Mouse (Mus musculus) macrophage (primary cell): ENCODE measurements at regions not wholly inside any gene's neighbourhood (a gene's known extent, or its start where the extent isn't known, plus 50 kb on each side); places are given as distances from the start of the nearest gene placed in this dataset.

ENCODE experiments used
- H3K27ac ChIP-seq: fragments of 350-480 bp; formaldehyde crosslinking; 2 replicates; pipeline ENCODE4 v1.9.0; 2021
- H3K36me3 ChIP-seq: fragments of 350-480 bp; formaldehyde crosslinking; 2 replicates; pipeline ENCODE4 v1.9.0; 2021; ENCODE audit errors: inconsistent target
- H3K4me3 ChIP-seq: fragments of 350-480 bp; formaldehyde crosslinking; 2 replicates; pipeline ENCODE4 v1.9.0; 2021; ENCODE audit errors: inconsistent target
- H3K79me2 ChIP-seq: fragments of 350-480 bp; formaldehyde crosslinking; 2 replicates; pipeline ENCODE4 v1.9.0; 2021; ENCODE audit errors: inconsistent target
- WGBS: methylation state at CpG from one replicate; pipeline ENCODE4 v1.1.7; 2026; ENCODE audit warnings: inconsistent platforms; ENCODE audit not compliant: missing documents; 5-methylcytosine and 5-hydroxymethylcytosine counted together

- WGBS = 70% methylated on average over 10 of the region's 10 CpGs
- H3K4me3 ChIP-seq = no peak overlapping the region
- peak overlapping the region; percentile 96 for H3K27ac ChIP-seq
- no peaks in the 10 kb centered on the region for H3K36me3 ChIP-seq
- peaks cover 18% of the 10 kb centered on the region; the same call in 1 of the 2 replicates for H3K79me2 ChIP-seq
Measured at GRCm38 (mm10) chr2:167774806-167775179, 85.2 kb upstream of the Tmem189 start.

GRCm38 (mm10) chr2:167774166-167774805 lies 84.7 kb upstream of the Tmem189 start:
- H3K4me3 ChIP-seq = no peak overlapping the region
- peak overlapping the region; percentile 96 for H3K27ac ChIP-seq
- 100% methylated on average over 2 of the region's 2 CpGs for WGBS
- peaks cover 13% of the 10 kb centered on the region; the same call in 1 of the 2 replicates for H3K79me2 ChIP-seq
- H3K36me3 ChIP-seq = no peaks in the 10 kb centered on the region

GRCm38 (mm10) chr2:167772834-167773233 lies 83.2 kb upstream of the Tmem189 start:
- H3K4me3 ChIP-seq = no peak overlapping the region
- H3K27ac ChIP-seq = peak overlapping the region; percentile 96
- 65% methylated on average over 5 of the region's 5 CpGs for WGBS
- no peaks in the 10 kb centered on the region; the same call in 1 of the 2 replicates for H3K79me2 ChIP-seq
- no peaks in the 10 kb centered on the region for H3K36me3 ChIP-seq

- no peak overlapping the region for H3K27ac ChIP-seq
- H3K4me3 ChIP-seq = no peak overlapping the region
- H3K79me2 ChIP-seq = no peaks in the 10 kb centered on the region
- no peaks in the 10 kb centered on the region for H3K36me3 ChIP-seq
- 52% methylated on average over 13 of the region's 13 CpGs for WGBS
Measured at GRCm38 (mm10) chr2:167767962-167768361, 78.3 kb upstream of the Tmem189 start.

GRCm38 (mm10) chr2:167767371-167767770 lies 77.7 kb upstream of the Tmem189 start:
- WGBS = 85% methylated on average over 8 of the region's 8 CpGs
- H3K4me3 ChIP-seq = no peak overlapping the region
- no peak overlapping the region for H3K27ac ChIP-seq
- H3K36me3 ChIP-seq = no peaks in the 10 kb centered on the region
- H3K79me2 ChIP-seq = no peaks in the 10 kb centered on the region

GRCm38 (mm10) chr2:167765811-167766210 lies 76.2 kb upstream of the Tmem189 start:
- WGBS = 93% methylated on average over 5 of the region's 6 CpGs
- H3K27ac ChIP-seq = peak overlapping the region; percentile 45

GRCm38 (mm10) chr2:167765072-167765800 lies 75.6 kb upstream of the Tmem189 start:
- H3K36me3 ChIP-seq = no peaks in the 10 kb centered on the region
- H3K4me3 ChIP-seq = no peak overlapping the region
- 31% methylated on average over 22 of the region's 22 CpGs for WGBS
- no peaks in the 10 kb centered on the region for H3K79me2 ChIP-seq
- peak overlapping the region; percentile 75 for H3K27ac ChIP-seq

More at GRCm38 (mm10) chr2:167765811-167766210, 76.2 kb upstream of the Tmem189 start:
- no peaks in the 10 kb centered on the region for H3K36me3 ChIP-seq
- H3K79me2 ChIP-seq = no peaks in the 10 kb centered on the region
- H3K4me3 ChIP-seq = no peak overlapping the region

- no peak overlapping the region for H3K4me3 ChIP-seq
- 95% methylated on average over 7 of the region's 7 CpGs for WGBS
- no peaks in the 10 kb centered on the region for H3K79me2 ChIP-seq
- H3K27ac ChIP-seq = peak overlapping the region; percentile 75
- no peaks in the 10 kb centered on the region for H3K36me3 ChIP-seq
Measured at GRCm38 (mm10) chr2:167763891-167764410, 74.3 kb upstream of the Tmem189 start.

- Histone ChIP-seq H3K4me3 (no peak overlapping the region), H3K36me3 (no peaks in the 10 kb centered on the region), H3K79me2 (no peaks in the 10 kb centered on the region), H3K27ac (peak overlapping the region; percentile 96)
- 64% methylated on average over 17 of the region's 17 CpGs for WGBS
Measured at GRCm38 (mm10) chr2:167761404-167761936, 71.8 kb upstream of the Tmem189 start.

GRCm38 (mm10) chr2:167760681-167761403 lies 71.2 kb upstream of the Tmem189 start:
- no peaks in the 10 kb centered on the region for H3K36me3 ChIP-seq
- H3K4me3 ChIP-seq = no peak overlapping the region
- H3K27ac ChIP-seq = peak overlapping the region; percentile 96
- WGBS = 89% methylated on average over 12 of the region's 13 CpGs
- no peaks in the 10 kb centered on the region for H3K79me2 ChIP-seq

- H3K4me3 ChIP-seq = no peak overlapping the region
- H3K36me3 ChIP-seq = no peaks in the 10 kb centered on the region
- peak overlapping the region; percentile 96 for H3K27ac ChIP-seq
- no peaks in the 10 kb centered on the region for H3K79me2 ChIP-seq
- 59% methylated on average over 9 of the region's 9 CpGs for WGBS
Measured at GRCm38 (mm10) chr2:167759603-167760390, 70.2 kb upstream of the Tmem189 start.

- H3K36me3 ChIP-seq = no peaks in the 10 kb centered on the region
- 85% methylated on average over 12 of the region's 12 CpGs for WGBS
- no peaks in the 10 kb centered on the region for H3K79me2 ChIP-seq
- H3K27ac ChIP-seq = no peak overlapping the region
- H3K4me3 ChIP-seq = no peak overlapping the region
Measured at GRCm38 (mm10) chr2:167757157-167757780, 67.6 kb upstream of the Tmem189 start.

- Histone ChIP-seq H3K36me3 (no peaks in the 10 kb centered on the region), H3K4me3 (no peak overlapping the region), H3K79me2 (no peaks in the 10 kb centered on the region), H3K27ac (no peak overlapping the region)
- WGBS = 93% methylated on average over 12 of the region's 12 CpGs
Measured at GRCm38 (mm10) chr2:167756721-167757120, 67.1 kb upstream of the Tmem189 start.
